8 mouse cellular contexts compared by ENCODE assay signal in genomic region chr7:29954731-29955130, GRCm38 (mm10). TPM values are rescaled to one million over a fixed set of nuclear protein-coding genes. Genes with fewer than 3 reads are reported as not detected.
A peak's percentile ranks its signal among the peaks of the same experiment; 100 is the strongest.
DNase-seq lines count a peak whose midpoint lies in the region; ATAC-seq and TF ChIP-seq lines count a peak whose summit lies in the region.

No protein-coding gene starts in this region.

- DNase-seq in layer of hippocampus, postnatal 10 days (ENCODE audit: low spot score in 2 of 2) = peak; percentile 44 to 50
- no peak for DNase-seq in layer of hippocampus, adult 9-11 months
- peak; percentile 16 for DNase-seq in adrenal gland, adult 8-10 months
- DNase-seq in embryonic facial prominence, embryonic 14.5 days (ENCODE audit: low spot score) = peak; percentile 42
- DNase-seq in hindbrain, embryonic 11.5 days (ENCODE audit: low spot score) = peak; percentile 75
- DNase-seq in liver, adult 2 months (ENCODE audit: extremely low read depth, low read depth, low spot score) = peak; percentile 69
- DNase-seq in left cerebral cortex, adult 8-10 months (ENCODE audit: low spot score in 2 of 2) = no peak

- H3K9me3 ChIP-seq in embryonic facial prominence, embryonic 14.5 days (ENCODE audit: control insufficient read depth, low read length) = no peaks in the 10 kb centered on the region
- H3K9me3 ChIP-seq in hindbrain, embryonic 11.5 days (ENCODE audit: control insufficient read depth, low read length) = no peaks in the 10 kb centered on the region

- peak; percentile 59 for TF ChIP-seq CTCF in liver, adult 2 months (IDR thresholded peaks at IDR 0.05; ENCODE audit: low read depth, low read length)

- 0 out of 2 replicates have a peak, but pooled peaks cover 3% of the 10 kb centered on the region for H3K4me1 ChIP-seq in embryonic facial prominence, embryonic 14.5 days (ENCODE audit: control insufficient read depth, insufficient read depth, low read length)
- H3K4me1 ChIP-seq in hindbrain, embryonic 11.5 days (replicated peaks; ENCODE audit: control insufficient read depth, insufficient read depth, low read length) = no peaks in the 10 kb centered on the region
- H3K4me1 ChIP-seq in liver, adult 2 months (ENCODE audit: control insufficient read depth, insufficient read depth, low read length) = no peaks in the 10 kb centered on the region

- no peak for TF ChIP-seq POLR2A in liver, adult 2 months (IDR thresholded peaks at IDR 0.05; ENCODE audit: extremely low read depth, insufficient read depth, low read length)
- no peak for TF ChIP-seq POLR2A in myocyte (IDR thresholded peaks at IDR 0.05; ENCODE audit: insufficient read length, low read depth)

- H3K4me3 ChIP-seq in embryonic facial prominence, embryonic 14.5 days (ENCODE audit: low read depth, low read length) = peak overlapping the region; percentile 73; the same call in 1 of the 2 replicates
- H3K4me3 ChIP-seq in hindbrain, embryonic 11.5 days (ENCODE audit: low read depth, low read length) = no peak overlapping the region
- peak overlapping the region; percentile 84; the same call in 1 of the 2 replicates for H3K4me3 ChIP-seq in liver, adult 2 months (ENCODE audit: insufficient read depth, low read depth, low read length)
- peak overlapping the region; percentile 43 for H3K4me3 ChIP-seq in myocyte

- H3K79me2 ChIP-seq in liver, adult 2 months (ENCODE audit: control insufficient read depth, insufficient read depth, low read length) = no peaks in the 10 kb centered on the region
- no peaks in the 10 kb centered on the region for H3K79me2 ChIP-seq in myocyte (ENCODE audit: control insufficient read depth, insufficient read depth)

- peak overlapping the region; percentile 55 for H3K4me2 ChIP-seq in embryonic facial prominence, embryonic 14.5 days (ENCODE audit: low read depth, low read length)
- H3K4me2 ChIP-seq in hindbrain, embryonic 11.5 days (replicated peaks; ENCODE audit: low read depth, low read length) = no peak overlapping the region
- H3K4me2 ChIP-seq in myocyte (ENCODE audit: low read depth) = peak overlapping the region; percentile 94

- H3K27me3 ChIP-seq in embryonic facial prominence, embryonic 14.5 days (replicated peaks; ENCODE audit: control insufficient read depth, insufficient read depth, low read length) = no peaks in the 10 kb centered on the region
- no peaks in the 10 kb centered on the region for H3K27me3 ChIP-seq in hindbrain, embryonic 11.5 days (ENCODE audit: control insufficient read depth, insufficient read depth, low read length)
- no peaks in the 10 kb centered on the region for H3K27me3 ChIP-seq in liver, adult 2 months (ENCODE audit: control insufficient read depth, insufficient read depth, low read length)
- H3K27me3 ChIP-seq in myocyte (ENCODE audit: control insufficient read depth, insufficient read depth, insufficient read length) = no peaks in the 10 kb centered on the region

- H3K36me3 ChIP-seq in embryonic facial prominence, embryonic 14.5 days (ENCODE audit: control insufficient read depth, insufficient read depth, low read length) = peaks cover 16% of the 10 kb centered on the region
- H3K36me3 ChIP-seq in hindbrain, embryonic 11.5 days (ENCODE audit: control insufficient read depth, insufficient read depth, low read length) = no peaks in the 10 kb centered on the region
- no peaks in the 10 kb centered on the region for H3K36me3 ChIP-seq in liver, adult 2 months (ENCODE audit: control insufficient read depth, insufficient read depth, low read length)
- H3K36me3 ChIP-seq in myocyte (ENCODE audit: control insufficient read depth, insufficient read depth) = no peaks in the 10 kb centered on the region

- no peak overlapping the region for H3K9ac ChIP-seq in embryonic facial prominence, embryonic 14.5 days (ENCODE audit: low read depth, low read length)
- no peak overlapping the region for H3K9ac ChIP-seq in hindbrain, embryonic 11.5 days (ENCODE audit: low read depth, low read length)
- no peak overlapping the region; the same call in 1 of the 2 replicates for H3K9ac ChIP-seq in liver, adult 2 months (ENCODE audit: low read depth, low read length)

- 23% methylated on average over 4 of the region's 4 CpGs for WGBS in embryonic facial prominence, embryonic 14.5 days
- WGBS in hindbrain, embryonic 11.5 days = 21% methylated on average over 4 of the region's 4 CpGs
- WGBS in liver, adult 2 months = 13% methylated on average over 4 of the region's 4 CpGs

- no peak overlapping the region for H3K27ac ChIP-seq in embryonic facial prominence, embryonic 14.5 days (replicated peaks; ENCODE audit: low read depth, low read length)
- no peak overlapping the region for H3K27ac ChIP-seq in hindbrain, embryonic 11.5 days (ENCODE audit: low read depth, low read length)
- H3K27ac ChIP-seq in liver, adult 2 months (replicated peaks; ENCODE audit: insufficient read depth, low read depth, low read length) = no peak overlapping the region

- H3ac ChIP-seq in myocyte (ENCODE audit: control insufficient read depth, insufficient read length) = no peak overlapping the region

- no peak for ATAC-seq in embryonic facial prominence, embryonic 14.5 days (ENCODE audit: low read depth)
- no peak for ATAC-seq in hindbrain, embryonic 11.5 days (ENCODE audit: low FRiP score)

TF ChIP-seq in myocyte, 11 proteins besides CTCF, POLR2A, EP300 and RAD21:
- TF ChIP-seq MYOD1 (IDR thresholded peaks at IDR 0.05; ENCODE audit: control insufficient read depth in 1 of 3, insufficient read length in 2 of 3, low read depth in 2 of 3) = no peak
- TF ChIP-seq POLR2AphosphoS2 (IDR thresholded peaks at IDR 0.05; ENCODE audit: insufficient read length, low read depth) = no peak
- no peak for TF ChIP-seq E2F4 (IDR thresholded peaks at IDR 0.05; ENCODE audit: insufficient read depth)
- TF ChIP-seq MYOG (IDR thresholded peaks at IDR 0.05; ENCODE audit: control insufficient read depth in 1 of 3, insufficient read depth in 1 of 3, insufficient read length in 2 of 3, low read depth in 2 of 3) = no peak
- no peak for TF ChIP-seq USF1 (IDR thresholded peaks at IDR 0.05; ENCODE audit: low read depth)

RNA-seq across cellular contexts. Expression of gene Zfp74, which starts 0.8 kb away (rescaled TPM):
- total RNA-seq in layer of hippocampus, postnatal 10 days (2021) = 10 to 100 TPM; 21.3 to 22.0 TPM
- total RNA-seq in adrenal gland, adult 8-10 months (2022) = 10 to 100 TPM; 11.0 to 14.6 (median 12.1) TPM
- polyA plus RNA-seq in embryonic facial prominence, embryonic 14.5 days (2014; fragmentation: Nextera tagmentation; extraction: Ambion mirVana) = 8.9 and 10.3 TPM in 2 replicates
- 12.5 and 13.7 TPM in 2 replicates for polyA plus RNA-seq in hindbrain, embryonic 11.5 days (2014; fragmentation: Nextera tagmentation; extraction: Ambion mirVana)
- 2.4 and 2.6 TPM in 2 replicates for total RNA-seq in liver, adult 2 months (2014; rRNA removed)
- polyA plus RNA-seq in liver, adult 2 months (2012; rRNA removed) = 2.3 and 2.7 TPM in 2 replicates
- polyA plus RNA-seq in myocyte (2012; fragmentation: generic; extraction: Trizol) = 1.5 TPM
- 10 to 100 TPM; 16.6 to 17.9 (median 17.6) TPM for total RNA-seq in left cerebral cortex, adult 8-10 months (2022)

RNA-seq across cellular contexts. Expression of gene Zfp568, which starts 29.0 kb away (rescaled TPM):
- 1 to 10 TPM; 4.7 to 5.9 TPM for total RNA-seq in layer of hippocampus, postnatal 10 days (2021)
- total RNA-seq in adrenal gland, adult 8-10 months (2022) = 10 to 100 TPM; 10.7 to 13.1 (median 11.9) TPM
- 29.5 and 29.9 TPM in 2 replicates for polyA plus RNA-seq in embryonic facial prominence, embryonic 14.5 days (2014; fragmentation: Nextera tagmentation; extraction: Ambion mirVana)
- polyA plus RNA-seq in hindbrain, embryonic 11.5 days (2014; fragmentation: Nextera tagmentation; extraction: Ambion mirVana) = 15.0 and 18.0 TPM in 2 replicates
- 8.7 and 8.8 TPM in 2 replicates for total RNA-seq in liver, adult 2 months (2014; rRNA removed)
- polyA plus RNA-seq in liver, adult 2 months (2012; rRNA removed) = 4.3 and 4.9 TPM in 2 replicates
- 27.4 TPM for polyA plus RNA-seq in myocyte (2012; fragmentation: generic; extraction: Trizol)
- total RNA-seq in left cerebral cortex, adult 8-10 months (2022) = 1 to 10 TPM; 4.0 to 6.8 (median 4.9) TPM

RNA-seq across cellular contexts. Expression of gene Zfp383, which starts 46.7 kb away (rescaled TPM):
- 1 to 10 TPM; 9.0 to 9.3 TPM for total RNA-seq in layer of hippocampus, postnatal 10 days (2021)
- total RNA-seq in adrenal gland, adult 8-10 months (2022) = 10 to 100 TPM in 2 of 4 experiments, 1 to 10 TPM in 2; 6.6 to 11.0 (median 8.9) TPM
- polyA plus RNA-seq in embryonic facial prominence, embryonic 14.5 days (2014; fragmentation: Nextera tagmentation; extraction: Ambion mirVana) = 9.9 and 10.1 TPM in 2 replicates
- polyA plus RNA-seq in hindbrain, embryonic 11.5 days (2014; fragmentation: Nextera tagmentation; extraction: Ambion mirVana) = 8.2 and 8.8 TPM in 2 replicates
- total RNA-seq in liver, adult 2 months (2014; rRNA removed) = 2.4 and 3.2 TPM in 2 replicates
- 0.36 and 0.51 TPM in 2 replicates for polyA plus RNA-seq in liver, adult 2 months (2012; rRNA removed)
- 2.4 TPM for polyA plus RNA-seq in myocyte (2012; fragmentation: generic; extraction: Trizol)
- 1 to 10 TPM; 8.0 to 9.5 (median 8.8) TPM for total RNA-seq in left cerebral cortex, adult 8-10 months (2022)

RNA-seq across cellular contexts. Expression of gene Zfp27, which starts 48.4 kb away (rescaled TPM):
- 10 to 100 TPM; 20.0 to 21.3 TPM for total RNA-seq in layer of hippocampus, postnatal 10 days (2021)
- total RNA-seq in adrenal gland, adult 8-10 months (2022) = 10 to 100 TPM; 10.4 to 16.1 (median 11.8) TPM
- polyA plus RNA-seq in embryonic facial prominence, embryonic 14.5 days (2014; fragmentation: Nextera tagmentation; extraction: Ambion mirVana) = 12.0 and 13.7 TPM in 2 replicates
- 12.8 and 14.4 TPM in 2 replicates for polyA plus RNA-seq in hindbrain, embryonic 11.5 days (2014; fragmentation: Nextera tagmentation; extraction: Ambion mirVana)
- total RNA-seq in liver, adult 2 months (2014; rRNA removed) = 3.6 and 4.6 TPM in 2 replicates
- polyA plus RNA-seq in liver, adult 2 months (2012; rRNA removed) = 1.1 and 1.3 TPM in 2 replicates
- 3.9 TPM for polyA plus RNA-seq in myocyte (2012; fragmentation: generic; extraction: Trizol)
- 10 to 100 TPM; 17.5 to 22.5 (median 18.0) TPM for total RNA-seq in left cerebral cortex, adult 8-10 months (2022)

Comparison
In these comparisons a context has a peak if more than half of its experiments do, and no peak if none do; other contexts are left out.
1. DNase-seq: peak in layer of hippocampus, postnatal 10 days (2 of 2), adrenal gland, adult 8-10 months (single experiment), embryonic facial prominence, embryonic 14.5 days (single experiment), hindbrain, embryonic 11.5 days (single experiment) and liver, adult 2 months (single experiment); none in layer of hippocampus, adult 9-11 months (single experiment) and left cerebral cortex, adult 8-10 months (0 of 2).